Mouse (Mus musculus) urinary bladder, adult 18-20 months (tissue): ENCODE data around the gene Rasl10b.

Experiments
- DNase-seq, 2 experiments: peaks; one replicate each; pipeline ENCODE4 v3.0.0; 2022; ENCODE audit warnings: low spot score in 2 of 2, mixed read lengths in 2 of 2

Rasl10b gene

DNA sequence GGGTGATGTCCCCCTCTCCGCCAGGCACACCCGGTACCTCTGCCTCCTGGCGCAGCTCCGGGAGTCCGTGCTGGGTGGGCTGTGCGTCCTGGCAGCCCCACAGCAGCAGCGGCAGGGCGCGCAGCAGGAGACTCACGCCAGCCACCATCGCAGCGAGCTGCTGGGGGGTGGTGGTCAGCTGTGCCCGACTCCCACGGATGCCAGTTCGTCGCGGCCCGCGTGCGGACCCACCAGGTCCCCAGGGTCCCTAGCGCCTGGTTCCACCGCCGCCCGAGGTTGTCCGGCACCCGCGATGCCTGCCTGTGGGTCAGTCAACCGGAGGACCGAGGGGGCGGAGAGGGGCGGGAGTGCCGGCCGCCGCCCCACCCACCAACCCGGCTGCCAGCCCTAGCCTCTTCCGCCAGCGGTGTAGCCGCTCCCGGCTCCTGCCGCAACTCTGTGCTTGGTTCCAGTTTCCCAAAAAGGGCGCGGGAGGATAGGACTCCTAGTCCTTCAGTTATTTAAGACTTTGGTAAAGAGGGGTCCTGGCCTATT is 53.8 kb downstream of the Rasl10b start, which contains the start of gene Mmp28:
Gene Mmp28 (minus strand): TSS at position 361 of the 534 bp plus-strand sequence.
- DNase-seq = peak; percentile 51 to 65

DNA sequence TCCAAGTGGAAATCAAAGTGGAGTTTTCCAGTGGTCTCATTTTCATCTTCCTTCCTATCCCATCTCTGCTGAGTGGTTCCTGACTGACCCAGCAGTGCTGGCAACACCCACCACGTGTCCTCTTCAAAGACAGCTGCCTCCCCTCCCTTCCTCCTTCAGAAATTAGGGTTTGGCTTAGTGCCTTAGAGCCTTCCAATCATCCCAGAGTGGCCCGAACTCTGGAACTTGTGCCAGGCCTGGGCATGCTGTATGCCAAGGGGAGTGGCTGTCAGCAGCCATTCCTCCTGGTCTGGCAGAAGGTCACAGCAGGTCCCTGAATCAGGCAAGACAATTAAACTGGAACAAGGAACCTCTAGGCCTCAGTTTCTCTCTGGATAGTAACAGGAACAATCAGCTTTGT is 57.0 kb downstream of the Rasl10b start:
- DNase-seq = no peak

DNA sequence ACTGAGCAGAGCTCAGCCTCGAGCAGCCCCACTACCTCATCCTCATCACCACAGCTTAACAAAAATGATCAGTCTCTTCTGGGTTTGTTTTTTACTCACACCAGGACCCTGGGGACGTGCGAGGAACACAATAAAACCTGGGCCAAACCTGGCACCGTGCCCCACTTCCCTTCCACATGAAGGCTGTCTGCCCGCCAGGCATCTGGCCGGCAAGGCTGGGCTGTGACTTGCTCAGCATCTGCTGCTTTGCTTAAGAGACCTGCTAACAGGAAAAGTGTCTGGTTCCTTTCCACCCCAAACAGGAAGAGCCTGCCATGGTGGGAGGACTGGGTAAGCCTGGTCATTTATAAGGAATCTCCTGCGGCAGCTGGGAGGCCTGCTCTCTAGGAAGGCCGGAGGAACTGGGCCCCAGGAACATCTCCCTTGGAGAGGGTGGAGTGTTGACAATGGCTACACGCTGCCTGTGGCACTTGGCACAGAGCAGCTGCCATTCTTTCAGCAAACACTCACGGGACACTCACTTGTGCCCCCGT is 58.2 kb downstream of the Rasl10b start:
- DNase-seq = no peak

DNA sequence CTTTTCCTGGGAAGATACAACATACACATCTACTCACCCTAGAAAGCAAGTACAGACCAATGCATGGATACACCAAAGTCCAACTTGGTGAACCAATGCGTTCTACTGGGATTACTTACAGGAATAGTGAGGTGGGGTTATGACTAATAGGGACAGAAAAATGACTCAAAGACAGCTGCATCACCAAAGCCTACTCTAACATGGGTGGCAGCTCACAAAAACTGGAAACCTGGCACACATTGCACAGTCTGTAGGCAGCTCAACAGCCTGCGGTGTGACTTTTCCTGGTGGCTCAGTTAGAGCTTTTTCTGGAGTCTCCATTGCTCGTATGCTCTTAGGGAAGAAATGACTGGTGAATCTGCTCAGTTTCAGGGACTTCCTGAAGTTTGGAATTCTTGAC is 59.8 kb downstream of the Rasl10b start:
- DNase-seq = no peak
